Mouse (Mus musculus) heart, postnatal 0 days (tissue): ENCODE results near the gene Arl2.

ENCODE experiments used
- CTCF ChIP-seq: IDR thresholded peaks from 2 replicates; pipeline ENCODE4 v1.5.1; 2016; ENCODE audit warnings: antibody characterized with exemption, control low read depth, low read depth
- EP300 ChIP-seq: IDR thresholded peaks from 2 replicates; pipeline ENCODE4 v1.6.1; 2016; ENCODE audit warnings: antibody characterized with exemption, low read depth

- TF ChIP-seq CTCF (peak; percentile 55), EP300 (no peak)
Measured at GRCm38 (mm10) chr19:6141394-6141749, at the start of gene Arl2.
